Mouse (Mus musculus): Measurements from ENCODE around the gene Abhd17a.

GRCm38 (mm10) chr10:80604001-80604509 is 13.9 kb upstream of the Abhd17a start:
- TF ChIP-seq POLR2A (IDR thresholded peaks at IDR 0.05; ENCODE audit: borderline replicate concordance, extremely low read depth, low read depth, low read length) = no peak
- no peak for TF ChIP-seq CTCF (IDR thresholded peaks at IDR 0.05; ENCODE audit: insufficient read depth, low read length)

Data from lung, adult 2 months (tissue).